Mouse (Mus musculus) cerebellum, adult 8-10 months (tissue): Measurements from ENCODE around the gene L1cam.
A peak's percentile ranks its signal among the peaks of the same experiment; 100 is the strongest.

Experiments used
- DNase-seq: peaks from one replicate; pipeline ENCODE4 v3.0.0; 2022

The L1cam gene

DNA sequence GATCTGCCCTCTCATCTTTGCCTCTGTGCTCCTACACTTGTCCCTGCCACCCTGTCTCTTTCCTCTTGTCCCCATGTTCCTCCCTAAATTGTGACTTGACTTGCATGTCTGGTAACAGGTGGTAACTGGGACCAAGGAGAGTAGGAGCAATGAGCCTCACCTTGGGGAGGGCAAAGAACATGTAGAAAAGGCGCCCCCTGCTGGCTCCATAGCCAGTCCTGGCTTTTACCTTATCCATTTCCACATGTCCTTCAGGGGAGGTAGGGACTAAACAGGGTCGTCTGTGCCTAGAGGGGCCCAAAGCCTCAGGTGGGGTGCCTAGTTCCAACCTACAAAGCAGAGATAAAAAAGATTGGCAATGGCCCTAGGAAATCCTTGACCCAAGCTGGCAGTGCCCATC is at the start of gene L1cam:
Gene L1cam (minus strand): TSS at position 387 of the 400 bp plus-strand sequence.
- peak; percentile 66 for DNase-seq

DNA sequence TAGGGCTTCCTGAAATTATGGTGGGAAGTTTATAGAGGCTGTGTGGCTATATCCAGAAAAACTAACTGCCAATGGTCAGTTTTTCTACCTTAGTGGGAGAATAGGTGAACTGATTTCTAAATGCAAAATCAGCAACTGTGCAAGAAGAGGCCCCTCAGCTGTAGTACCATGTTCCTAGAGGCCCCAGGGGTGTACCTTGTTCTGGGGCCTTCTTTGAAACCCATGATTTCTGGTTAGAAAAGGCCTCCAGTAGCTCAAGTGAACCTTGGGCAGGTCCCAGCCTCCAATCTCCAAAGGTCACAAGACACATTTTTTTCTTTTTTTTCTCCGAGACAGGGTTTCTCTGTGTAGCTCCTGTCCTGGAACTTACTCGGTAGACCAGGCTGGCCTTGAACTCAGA is 46.4 kb upstream of the L1cam start:
- no peak for DNase-seq

DNA sequence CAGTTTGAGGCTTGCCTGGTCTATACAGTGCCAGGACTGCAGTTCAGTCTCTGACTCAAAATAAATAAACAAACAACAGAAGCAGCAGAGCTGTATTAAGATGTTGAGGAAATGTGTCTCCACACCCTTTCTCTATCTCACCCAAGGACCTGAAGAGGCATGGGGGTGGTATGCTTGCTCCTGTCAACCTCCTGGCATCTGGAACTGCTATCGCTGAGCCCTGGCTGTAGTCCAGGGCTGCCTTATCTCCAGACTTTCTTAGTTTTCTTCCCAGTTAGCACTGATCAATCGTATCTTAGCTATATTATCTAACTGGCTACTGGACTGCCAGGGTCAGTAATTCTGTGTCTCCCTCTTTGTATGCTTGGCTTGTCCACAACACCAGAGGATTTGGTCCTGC is 46.0 kb upstream of the L1cam start:
- DNase-seq: no peak

DNA sequence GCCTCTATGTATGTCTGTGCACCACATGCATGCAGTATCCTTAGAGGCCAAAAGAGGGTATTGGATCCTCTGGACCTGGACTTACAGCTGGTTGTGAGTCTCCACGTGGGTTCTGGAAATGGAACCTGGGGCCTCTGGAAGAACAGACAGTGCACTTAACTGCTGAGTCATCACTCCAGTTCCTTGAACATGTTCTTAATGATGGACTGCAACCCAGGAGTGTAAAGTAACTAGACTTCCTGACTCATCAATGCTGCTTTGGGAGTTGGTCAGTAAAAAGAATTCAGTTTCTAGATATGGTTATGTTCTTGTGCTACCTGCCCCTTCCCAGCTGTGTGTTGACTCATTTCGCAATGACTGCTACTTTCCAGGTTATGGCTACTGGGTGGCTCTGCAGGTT is 36.0 kb upstream of the L1cam start:
- no peak for DNase-seq

DNA sequence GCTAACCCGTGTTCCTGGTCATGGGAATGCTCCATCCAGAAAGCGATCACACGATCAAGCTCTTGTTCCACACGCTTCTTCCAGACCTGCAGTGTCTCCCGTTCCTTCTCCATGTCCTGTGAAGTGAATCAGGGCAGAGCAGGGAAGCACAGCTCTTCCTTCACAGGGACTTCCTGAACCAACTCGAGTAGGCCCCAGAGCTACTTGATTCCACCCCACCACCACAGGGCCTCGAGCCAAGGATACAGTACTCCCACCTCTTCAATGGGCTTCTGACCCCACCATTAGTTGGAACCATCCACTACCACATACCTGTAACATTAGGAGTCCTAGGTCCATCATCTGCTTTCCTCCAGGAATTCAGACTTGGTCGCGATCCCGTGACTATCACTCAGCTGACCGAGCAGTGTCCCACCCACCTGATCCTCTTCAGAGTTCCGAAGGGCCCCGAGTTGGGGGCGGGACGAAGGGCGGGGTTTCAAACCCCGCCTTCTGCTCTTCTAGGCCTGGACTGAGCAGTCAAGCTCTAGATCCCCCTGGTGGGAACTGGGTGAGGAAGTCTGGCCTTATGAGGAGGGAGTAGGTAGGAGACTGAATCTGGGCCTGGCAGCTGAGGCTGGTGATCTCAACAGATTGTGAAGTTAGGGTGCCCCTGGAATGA is 34.6 kb upstream of the L1cam start, which contains the start of gene Renbp:
Gene Renbp (minus strand): TSS at position 449 of the 661 bp plus-strand sequence.
- no peak for DNase-seq

DNA sequence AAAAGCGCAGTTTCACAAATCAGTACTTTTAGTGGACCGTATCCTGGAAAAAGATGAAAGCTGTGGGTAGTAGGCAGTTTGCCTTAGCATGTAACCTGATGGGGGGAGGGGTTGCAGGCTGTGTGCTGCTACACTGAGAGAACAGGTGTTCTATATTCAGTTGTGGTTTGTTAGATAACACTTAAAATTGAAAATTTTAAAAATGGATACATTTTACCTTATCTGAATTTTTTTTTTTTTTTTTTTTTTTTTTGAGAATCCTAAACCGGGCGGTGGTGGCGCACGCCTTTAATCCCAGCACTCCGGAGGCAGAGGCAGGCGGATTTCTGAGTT is 26.6 kb upstream of the L1cam start:
- DNase-seq: no peak

DNA sequence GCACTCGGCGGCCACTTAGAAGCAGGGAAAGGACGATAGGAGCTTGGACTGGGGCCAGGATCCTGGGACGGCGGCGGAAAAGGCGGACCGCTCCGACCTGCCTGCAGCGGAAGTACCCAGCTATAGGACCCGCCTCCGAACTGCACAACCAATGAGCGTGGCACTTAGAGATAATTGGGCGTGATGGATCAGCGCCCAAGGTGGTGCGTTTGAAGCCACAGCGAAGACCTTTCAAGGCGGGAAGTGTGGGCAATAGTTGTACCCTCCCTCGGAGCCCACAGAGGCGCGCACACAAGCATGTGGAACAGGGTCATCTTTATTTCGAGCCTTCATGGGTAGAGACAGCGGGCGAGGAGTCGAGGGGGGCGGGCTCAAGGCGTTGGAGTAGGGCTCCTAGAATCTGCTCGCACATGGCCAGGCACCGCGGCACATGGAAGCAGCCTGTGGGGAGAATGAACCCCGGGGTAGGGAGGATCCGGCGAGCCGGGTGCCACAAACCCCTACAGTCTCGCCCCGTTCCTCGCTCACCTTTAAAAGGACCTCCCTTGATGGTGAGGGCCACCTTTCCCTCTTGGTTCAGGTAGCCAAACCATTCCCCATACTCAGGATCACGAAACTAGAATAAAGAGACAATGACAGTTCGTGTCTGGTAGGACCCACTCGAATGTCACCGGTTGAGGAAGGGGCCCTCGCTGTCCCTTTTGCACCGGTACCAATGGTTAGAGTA is 26.1 kb upstream of the L1cam start, which contains the start of the genes Arhgap4 and Naa10:
Gene Arhgap4 (minus strand): TSS at position 48 of the 727 bp plus-strand sequence.
Gene Naa10 (minus strand): TSS at position 122 of the 727 bp plus-strand sequence.
- DNase-seq: peak; percentile 87

DNA sequence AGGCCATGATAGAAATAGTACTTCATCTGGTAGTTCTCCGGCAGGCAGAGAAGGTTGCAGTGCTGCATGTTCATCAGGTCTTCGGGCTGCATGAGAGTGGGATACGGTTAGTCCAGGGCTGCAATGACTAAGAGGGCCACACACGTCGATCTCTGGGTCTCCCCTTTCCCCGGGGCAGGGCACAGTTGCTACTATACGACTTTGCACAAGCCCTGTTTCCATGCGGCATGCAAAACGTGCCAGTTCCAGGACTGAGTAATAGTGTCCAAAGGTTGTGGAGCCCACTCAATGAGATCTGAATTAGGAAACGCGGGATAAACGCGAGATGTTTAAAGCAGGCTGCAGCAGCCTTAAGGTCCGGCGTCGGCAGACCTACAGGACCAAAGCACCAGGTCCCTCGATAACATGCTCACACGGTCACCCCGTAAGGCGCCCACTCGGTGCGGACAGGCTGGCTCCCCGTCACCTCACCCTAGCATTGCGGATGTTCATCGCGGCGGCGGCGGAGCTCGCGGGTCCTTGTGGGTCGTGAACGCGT is 25.4 kb upstream of the L1cam start:
- no peak for DNase-seq

DNA sequence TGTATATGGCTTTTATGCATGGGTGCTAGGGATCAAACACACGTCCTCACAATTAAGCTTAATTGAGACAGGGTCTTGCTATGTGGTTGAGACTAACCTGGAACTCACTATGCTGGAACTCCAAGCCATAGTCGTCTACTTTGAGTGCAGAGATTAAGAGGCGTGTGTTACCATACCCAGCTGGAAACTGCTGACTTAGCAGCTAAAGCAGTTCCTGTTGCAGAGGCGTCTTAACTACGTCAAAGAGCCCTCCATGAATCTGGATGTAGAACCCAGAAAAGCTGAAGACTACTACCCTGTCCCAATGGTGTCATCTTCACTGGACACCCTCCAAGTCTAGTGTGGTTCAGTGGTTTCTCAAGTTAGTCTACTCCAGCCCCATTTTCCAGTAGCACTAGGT is 22.7 kb upstream of the L1cam start:
- no peak for DNase-seq

DNA sequence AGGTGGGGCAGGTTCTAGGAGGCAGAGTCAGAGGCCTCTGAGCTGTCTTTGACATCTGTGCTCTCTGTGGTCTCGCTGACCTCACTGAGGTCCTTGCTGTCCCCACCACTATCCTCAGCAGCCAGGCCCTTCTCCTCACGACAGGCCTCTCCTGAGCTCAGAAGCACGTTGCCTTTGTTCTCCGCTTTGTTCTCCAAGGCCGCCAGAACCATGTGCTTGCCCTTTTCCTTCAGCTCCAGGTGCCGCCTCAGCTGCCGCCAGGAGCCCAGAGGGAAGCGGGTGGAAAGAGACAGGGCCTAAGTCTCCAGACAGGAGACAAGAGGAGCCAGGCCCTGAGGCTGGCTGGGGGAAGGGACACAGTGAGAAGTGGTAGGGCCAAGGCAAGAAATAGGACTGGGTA is 21.0 kb upstream of the L1cam start:
- no peak for DNase-seq

DNA sequence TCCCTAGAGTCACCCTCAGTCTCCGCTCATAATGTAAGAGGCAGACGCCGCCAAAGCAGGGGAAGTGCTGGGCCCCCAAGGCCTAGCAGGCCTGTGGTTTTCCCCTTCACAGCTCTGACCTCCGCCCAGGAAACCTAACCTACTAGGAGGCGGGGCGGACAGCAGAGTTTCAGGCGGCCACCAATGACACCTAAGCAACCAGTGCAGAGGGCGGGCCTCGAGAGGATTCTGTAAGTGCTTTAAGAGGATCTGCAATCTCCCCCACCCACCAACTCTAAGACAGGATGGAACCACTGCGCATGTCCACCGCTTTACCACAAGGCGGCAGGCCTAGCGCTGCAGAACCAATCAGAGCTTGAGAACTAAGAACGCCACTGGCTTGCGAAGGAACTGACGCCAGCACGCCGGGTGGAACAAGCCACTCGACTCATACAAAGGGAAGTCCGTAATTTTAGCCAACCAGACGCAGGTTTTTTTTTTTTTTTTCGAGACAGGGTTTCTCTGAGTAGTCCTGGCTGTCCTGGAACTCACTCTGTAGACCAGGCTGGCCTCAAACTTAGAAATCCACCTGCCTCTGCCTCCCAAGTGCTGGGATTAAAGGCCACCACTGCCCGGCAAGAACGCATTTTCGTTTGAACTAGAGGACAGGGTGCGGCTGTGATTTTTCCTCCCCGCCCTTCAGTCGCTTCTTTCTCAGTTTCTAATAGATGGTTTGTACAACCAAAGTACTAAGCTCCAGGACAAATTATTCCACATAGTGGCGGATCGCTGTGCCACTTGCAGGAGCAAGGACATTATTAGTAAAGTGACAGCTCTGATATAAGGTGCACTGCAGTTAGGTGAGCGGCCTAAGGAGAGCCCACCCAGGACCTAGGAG is 19.2 kb upstream of the L1cam start:
- peak; percentile 74 for DNase-seq

DNA sequence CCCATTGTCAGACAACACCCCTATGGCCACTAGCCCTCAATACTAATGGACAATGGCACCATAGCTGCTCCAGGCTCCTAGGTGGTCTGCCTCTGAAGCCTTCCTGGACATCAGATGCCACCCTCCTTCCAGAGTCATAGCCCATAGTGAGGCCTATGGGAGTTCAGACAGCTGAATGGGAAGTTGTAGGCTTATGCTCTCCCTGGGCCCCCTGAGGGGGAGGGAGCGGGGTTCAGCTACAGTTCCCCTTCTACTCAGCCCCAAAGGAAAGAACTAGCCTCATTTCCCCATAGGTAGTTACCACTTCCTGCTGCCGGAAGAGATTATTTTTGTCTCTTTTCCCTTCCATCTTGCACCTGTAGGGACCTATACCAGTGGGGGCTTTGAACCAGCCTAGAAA is 15.7 kb upstream of the L1cam start:
- no peak for DNase-seq

DNA sequence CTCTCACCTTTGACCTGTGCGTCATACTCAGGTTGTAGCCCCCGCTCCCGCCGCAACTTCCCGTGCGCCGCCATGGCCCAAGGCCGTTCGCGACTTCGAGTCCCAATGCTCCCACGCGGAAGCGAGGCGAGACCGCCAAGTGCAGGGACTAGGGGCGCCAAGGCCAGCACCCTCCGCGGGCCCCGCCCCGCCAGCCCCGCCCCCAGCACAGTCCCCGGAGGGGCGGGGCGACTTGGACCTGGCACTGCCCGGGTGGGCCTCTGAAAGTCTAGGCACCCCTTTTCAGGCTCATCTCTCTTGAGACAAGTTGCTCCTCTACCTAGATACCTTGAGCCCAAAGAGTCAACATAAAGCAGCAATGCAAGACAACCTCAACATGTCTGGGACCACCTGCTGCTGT is 15.3 kb upstream of the L1cam start:
- DNase-seq: no peak

DNA sequence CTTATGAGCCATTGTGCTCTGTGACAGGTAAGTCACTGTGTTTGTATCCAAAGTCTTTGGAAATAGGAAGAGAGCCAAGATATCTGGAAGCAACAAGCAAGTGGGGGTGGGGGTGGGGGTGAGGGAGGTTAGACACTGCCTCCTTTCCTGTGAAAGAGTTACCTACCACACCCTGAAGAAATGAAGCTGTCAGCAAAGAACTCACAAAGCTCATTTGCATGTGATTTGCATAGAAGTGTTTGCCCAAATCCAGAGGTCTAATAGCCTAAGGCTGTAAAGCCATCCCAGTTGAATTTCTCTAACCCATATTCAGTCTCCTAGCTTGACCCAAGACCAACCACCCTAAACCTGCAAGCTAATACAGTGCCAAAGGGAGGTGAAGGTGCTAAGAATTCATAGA is 14.5 kb upstream of the L1cam start:
- no peak for DNase-seq

DNA sequence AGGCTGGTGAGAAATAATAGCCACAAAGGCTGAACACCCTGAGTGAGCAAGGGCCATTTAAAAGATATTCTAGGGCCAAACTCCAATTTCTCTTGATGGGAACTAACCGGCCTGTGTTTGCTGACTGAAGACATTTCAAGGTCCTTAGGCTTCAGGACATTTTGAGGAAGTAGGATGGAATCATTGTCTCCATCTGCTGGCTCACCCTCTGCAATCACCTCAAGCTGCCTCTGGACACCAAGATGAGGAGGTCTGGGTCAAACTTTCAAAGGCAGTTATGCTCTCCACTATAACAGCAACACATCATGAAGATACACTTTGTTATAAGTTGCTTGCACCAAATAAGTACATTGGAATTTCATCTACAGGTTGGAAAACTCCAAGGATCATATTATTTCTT is 14.1 kb upstream of the L1cam start:
- no peak for DNase-seq

DNA sequence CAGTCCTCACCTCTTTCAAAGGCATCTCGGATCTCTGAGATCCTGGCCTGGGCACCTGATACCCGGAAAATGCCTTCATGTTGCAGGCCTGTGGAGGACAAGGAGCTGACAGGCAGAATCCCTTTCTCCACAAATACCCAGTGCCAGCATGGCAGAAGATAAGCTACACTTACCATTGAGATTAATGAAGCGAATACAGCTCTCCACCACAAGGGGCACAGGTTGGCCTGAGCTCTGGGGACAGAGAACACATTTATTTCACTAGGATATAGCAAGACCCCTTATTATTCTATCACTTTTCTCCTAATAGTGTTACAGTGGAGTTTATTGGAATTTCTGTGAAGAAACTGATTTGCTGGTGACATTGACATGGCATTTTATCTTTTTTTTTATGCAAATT is 2.1 kb upstream of the L1cam start:
- no peak for DNase-seq

DNA sequence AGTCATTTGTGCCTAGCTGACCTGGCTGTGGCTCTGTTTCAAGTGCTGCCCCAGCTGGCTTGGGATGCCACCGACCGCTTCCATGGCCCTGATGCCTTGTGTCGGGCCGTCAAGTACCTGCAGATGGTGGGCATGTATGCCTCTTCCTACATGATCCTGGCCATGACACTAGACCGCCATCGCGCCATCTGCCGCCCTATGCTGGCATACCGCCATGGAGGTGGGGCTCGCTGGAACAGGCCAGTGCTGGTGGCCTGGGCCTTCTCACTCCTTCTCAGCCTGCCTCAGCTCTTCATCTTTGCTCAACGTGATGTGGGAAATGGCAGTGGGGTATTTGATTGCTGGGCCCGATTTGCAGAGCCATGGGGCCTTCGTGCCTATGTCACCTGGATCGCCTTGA is 3.1 kb downstream of the L1cam start:
- DNase-seq: peak; percentile 47

DNA sequence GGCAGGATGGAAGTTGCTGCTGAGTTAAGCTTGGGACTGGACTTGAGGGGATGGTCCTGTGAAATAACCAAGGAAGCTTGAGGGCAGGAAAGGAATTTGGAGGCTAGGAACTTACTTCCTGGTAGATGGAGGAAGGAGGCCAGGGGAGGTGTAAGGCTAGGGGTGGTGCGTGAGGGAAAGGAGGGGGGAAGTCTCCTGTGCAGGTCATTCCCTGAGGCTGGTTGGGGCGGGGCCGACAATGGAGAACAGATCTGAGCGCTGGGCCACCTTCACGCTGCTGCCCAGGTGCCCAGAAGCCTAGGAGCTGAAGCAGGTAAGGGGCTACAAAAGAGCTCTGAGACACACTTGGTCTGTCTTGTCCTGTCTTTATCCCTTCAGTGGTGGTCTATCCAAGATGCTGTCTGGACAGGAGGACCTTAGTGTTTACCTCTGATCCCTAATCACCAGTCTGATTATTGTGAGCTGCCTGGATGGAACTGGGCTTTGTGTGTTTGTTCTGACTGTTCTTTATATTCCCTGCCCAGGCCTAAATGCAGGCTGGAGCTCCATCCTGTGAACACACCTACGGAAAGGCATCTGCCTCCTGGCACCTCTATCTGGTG is 4.3 kb downstream of the L1cam start, which contains the start of gene Avpr2:
Gene Avpr2 (plus strand): TSS at position 552 of the 602 bp plus-strand sequence.
- DNase-seq: no peak

DNA sequence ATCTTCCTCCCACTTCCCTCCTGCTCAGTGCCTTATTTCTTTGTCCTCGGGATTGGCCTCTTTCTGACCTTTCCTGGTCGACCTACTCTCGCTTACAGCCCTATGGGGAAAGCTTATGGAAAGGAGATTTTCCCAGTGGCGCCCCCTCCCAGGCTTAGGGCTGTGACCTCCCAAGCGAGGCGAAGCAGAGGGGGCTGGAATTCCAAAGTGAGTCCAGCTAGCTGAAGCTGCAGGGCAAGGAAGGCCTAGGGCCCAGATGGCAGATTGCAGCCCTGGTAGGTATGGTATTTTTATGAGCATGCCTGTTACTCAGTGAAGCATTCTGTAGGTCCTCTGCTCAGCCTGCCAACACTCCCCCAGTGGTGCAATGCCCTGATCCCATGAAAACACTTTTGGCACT is 14.4 kb downstream of the L1cam start:
- no peak for DNase-seq

DNA sequence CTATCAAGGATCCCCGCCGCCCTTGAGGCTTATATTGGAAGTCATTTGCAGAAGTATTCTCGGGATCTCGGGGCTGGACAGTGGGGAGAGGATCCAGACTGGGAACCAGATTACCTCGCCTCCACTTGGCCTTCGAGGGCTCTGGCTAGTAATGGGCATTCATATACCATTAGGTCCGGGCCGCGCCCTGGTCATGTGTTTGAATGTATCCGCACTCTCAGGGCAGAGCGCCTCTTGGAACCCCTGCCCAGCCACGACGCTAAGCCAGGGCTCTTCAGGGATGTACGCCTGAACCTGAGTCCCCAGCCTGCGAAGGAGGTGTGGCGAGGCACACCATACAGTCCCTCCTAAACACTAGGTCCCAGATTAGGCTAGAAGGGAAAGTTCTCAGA is 14.9 kb downstream of the L1cam start:
- peak; percentile 33 for DNase-seq

DNA sequence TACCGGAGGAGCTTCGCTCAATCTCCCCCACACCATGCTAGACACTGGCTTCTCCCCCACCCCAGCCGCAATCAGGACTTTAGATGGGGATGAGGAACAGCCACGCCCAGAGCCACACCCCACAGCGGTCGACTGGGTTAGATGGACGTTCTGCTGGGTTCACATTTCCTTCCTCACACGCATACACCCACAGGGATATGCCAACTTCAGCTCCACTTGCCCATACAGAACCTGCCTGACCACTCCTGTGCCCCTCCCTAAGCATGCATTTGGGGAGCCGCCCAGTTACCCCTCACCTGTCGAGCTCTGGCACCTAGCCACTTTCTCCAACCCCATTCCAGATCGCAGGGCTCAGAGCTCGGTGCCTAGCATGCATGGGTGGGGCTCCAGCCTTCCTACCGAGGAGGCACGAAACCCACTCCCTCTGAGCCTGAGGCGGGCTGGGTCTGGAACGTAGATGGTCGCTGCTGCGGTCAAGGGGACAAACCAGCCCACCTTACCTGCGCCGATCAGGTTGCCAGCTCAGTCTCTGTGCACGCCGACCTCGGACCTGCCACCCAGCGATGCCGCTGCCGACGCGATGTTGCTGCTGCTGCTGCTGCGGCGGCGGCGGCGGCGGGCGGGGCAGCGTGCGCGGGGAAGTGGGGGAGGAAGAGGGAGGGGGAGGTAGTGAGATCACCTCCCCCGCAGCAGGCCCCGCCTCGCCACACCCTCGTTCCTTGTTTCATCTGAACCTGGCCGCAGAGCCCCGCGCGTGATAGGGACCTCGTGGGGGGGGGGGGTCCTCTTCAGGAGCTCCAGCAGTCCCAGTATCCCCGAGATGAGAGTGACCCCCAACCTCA is 15.5 kb downstream of the L1cam start:
- peak; percentile 52 for DNase-seq

DNA sequence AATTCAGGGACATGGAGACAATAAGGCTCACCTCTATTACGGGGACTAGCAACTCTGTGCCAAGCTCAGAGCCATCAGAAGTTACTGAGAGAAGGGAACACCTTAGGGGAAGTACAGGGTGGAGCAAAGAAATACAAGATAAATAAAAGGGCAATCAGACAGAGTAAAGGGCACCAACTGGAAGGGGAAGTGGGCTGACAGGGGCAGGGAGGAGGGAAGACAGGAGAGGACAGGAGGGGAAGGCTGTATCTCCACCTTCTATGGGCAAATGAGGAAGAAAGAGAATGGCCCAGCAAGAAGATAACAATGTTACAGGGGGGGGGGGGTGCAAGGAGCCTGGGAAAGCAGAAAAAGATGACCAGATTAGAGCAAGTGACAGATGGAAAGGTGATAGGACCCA is 18.9 kb downstream of the L1cam start:
- no peak for DNase-seq
